Mouse (Mus musculus) cerebellum, adult 2 months (tissue): Measurements from ENCODE around the gene Jtb. TPM values are rescaled to one million over a fixed set of nuclear protein-coding genes. Genes with fewer than 3 reads are reported as not detected.
"Not testable (repeated sequence)": the region's sequence is repeated elsewhere in the genome, so short reads cannot be mapped to it uniquely, and the experiment has no call there.

ENCODE experiments used
- DNase-seq, 2 experiments: peaks; one replicate each; pipeline ENCODE4 v3.0.0; 2021
- H3K27ac ChIP-seq: fragments of 200-500 bp; 2 replicates; pipeline ENCODE4 v1.5.1; 2012; ENCODE audit warnings: low read length, control low read depth, inconsistent platforms; ENCODE audit not compliant: insufficient read depth
- H3K27me3 ChIP-seq: fragments of 200-500 bp; 2 replicates; pipeline ENCODE4 v1.6.1; 2012; ENCODE audit warnings: inconsistent platforms, mild to moderate bottlenecking, low read length, moderate library complexity; ENCODE audit not compliant: control insufficient read depth, insufficient read depth
- H3K4me1 ChIP-seq: fragments of 200-500 bp; 2 replicates; pipeline ENCODE4 v1.6.1; 2011; ENCODE audit warnings: low read length; ENCODE audit not compliant: control insufficient read depth, insufficient read depth
- H3K4me3 ChIP-seq: fragments of 200-500 bp; replicated peaks from 2 replicates; pipeline ENCODE3; 2011; ENCODE audit warnings: mild to moderate bottlenecking, low read depth, low read length, control low read depth; ENCODE audit not compliant: insufficient read depth
- CTCF ChIP-seq: fragments of 200-500 bp; IDR thresholded peaks from 2 replicates; pipeline ENCODE4 v1.5.1; 2011; ENCODE audit warnings: low read depth, mild to moderate bottlenecking, control low read depth, low read length, moderate library complexity, borderline replicate concordance; ENCODE audit not compliant: insufficient read depth
- POLR2A ChIP-seq: fragments of 200-500 bp; IDR thresholded peaks from 2 replicates; pipeline ENCODE4 v1.6.1; 2011; ENCODE audit warnings: low read length, control low read depth, borderline replicate concordance; ENCODE audit not compliant: insufficient read depth
- WGBS: fragments of 180-500 bp; shearing (Covaris S2); methylation state at CpG from one replicate; pipeline ENCODE4 v1.1.7; 2018; 5-methylcytosine and 5-hydroxymethylcytosine counted together
- polyA plus RNA-seq: library from polyadenylated mRNA; depleted of rRNA; stranded (reverse); fragments of >200 nt; gene quantifications from 2 replicates; pipeline ENCODE4 v1.2.3, GENCODE M21; 2012

The Jtb gene
- polyA plus RNA-seq, 1 experiment, result 69.1 TPM

DNA sequence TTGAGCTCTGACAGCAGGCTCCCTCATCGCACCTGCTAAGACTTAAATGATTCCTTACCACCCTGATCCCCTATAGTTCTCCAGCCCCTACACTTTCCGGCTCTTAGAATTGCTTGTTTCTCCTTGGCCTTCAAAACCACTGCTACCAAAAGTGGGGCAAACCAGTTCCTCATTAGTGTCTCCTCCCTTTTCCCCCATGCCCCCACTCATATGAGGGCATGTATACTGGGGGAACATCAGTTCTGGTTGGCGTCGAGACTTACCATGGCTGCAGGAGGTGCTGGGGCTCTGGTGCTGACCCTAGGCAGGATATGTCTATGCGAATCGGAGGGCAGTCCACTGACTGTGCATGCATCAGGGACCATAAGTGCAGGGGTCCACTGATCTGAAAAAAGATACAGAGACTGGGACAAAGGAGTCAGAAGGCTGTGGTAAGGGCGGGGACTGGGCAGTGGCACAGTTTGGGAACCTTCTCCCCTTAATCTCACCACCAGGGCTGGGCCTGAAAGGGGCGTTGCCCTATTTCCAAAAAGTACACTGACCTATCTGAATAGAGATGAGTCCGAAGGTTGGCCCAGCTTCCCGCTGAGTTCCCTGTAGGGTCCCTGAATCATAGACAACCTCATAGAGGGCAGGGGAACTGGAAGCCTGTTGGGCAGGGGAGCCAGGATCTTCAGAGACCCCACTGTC, 10.4 kb downstream of the Jtb start:
- 87% methylated on average over 10 of the region's 10 CpGs for WGBS

DNA sequence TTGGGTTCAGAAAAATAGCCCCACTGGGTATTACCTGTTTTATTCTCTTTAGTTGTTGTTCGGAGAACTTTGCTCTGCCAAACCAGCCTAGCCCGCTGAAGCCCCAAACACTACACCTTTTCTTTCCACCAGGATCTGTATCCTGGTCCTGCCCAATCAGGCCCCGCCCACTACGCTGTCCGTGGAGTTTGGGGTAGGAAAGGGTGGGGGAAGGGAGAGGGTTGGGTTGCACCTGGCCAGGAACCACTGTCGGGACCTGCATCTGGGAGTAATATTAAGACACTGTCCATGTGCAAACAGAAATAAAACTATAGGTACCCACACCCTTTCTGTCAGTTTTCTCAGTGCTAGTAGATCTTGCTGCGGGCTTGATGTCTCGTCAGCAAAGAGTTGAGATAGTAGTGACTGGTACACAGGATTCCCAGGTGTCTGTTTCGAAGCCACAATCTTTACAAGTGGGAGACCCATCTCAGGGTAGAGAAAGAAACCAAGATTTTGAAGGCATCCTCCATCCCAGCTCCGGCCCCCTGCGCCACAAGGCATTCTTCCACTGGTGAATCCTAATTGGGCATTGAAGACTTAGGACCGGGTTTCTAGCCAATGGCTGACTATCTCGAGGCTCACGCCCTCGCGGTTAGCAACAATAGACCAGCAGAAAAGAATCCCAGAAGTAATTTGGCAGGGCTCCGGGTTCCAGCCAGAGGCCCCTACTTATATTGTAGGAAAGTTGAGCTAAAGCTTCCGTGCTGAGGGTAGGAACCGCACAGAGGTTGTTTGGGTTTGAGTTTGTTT, 11.8 kb downstream of the Jtb start, which contains the start of gene Creb3l4:
Creb3l4 (minus strand) TSS at position 529 of the 792 bp plus-strand sequence.
- DNase-seq, result no peak
- H3K27me3 ChIP-seq, result no peaks in the 10 kb centered on the region
- no peak within 1 kb of the TSS for H3K4me3 ChIP-seq
- no peak within 1 kb of the TSS for H3K27ac ChIP-seq
- TF ChIP-seq CTCF, result no peak
- no peaks in the 10 kb centered on the region for H3K4me1 ChIP-seq
- 24% methylated on average over 19 of the region's 19 CpGs for WGBS

More for the DNA sequence above, 10.4 kb downstream of the Jtb start:
- H3K27ac ChIP-seq, result no peak overlapping the region
- no peak for DNase-seq
- no peaks in the 10 kb centered on the region for H3K4me1 ChIP-seq
- no peak for TF ChIP-seq CTCF
- no peak for TF ChIP-seq POLR2A
- no peak overlapping the region for H3K4me3 ChIP-seq
- no peaks in the 10 kb centered on the region for H3K27me3 ChIP-seq

DNA sequence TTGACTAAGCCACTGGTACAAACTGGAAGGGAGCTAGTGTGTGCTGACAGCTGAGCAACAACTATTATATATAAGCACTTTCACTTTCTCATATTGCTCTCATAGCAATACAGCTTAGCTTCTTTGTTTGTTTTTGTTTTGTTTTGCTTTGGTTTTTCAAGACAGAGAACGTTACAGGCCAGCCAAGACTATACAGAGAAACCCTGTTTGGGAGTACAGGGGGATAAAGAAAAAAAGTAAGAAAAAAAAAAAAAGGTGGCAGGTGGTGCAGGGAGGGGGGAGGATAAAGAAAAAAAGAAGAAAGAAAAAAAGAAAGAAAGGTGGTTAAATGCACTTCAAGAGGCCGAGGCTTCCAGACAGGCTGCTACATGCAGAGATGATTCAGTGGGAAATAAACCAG, 14.0 kb downstream of the Jtb start:
- Histone ChIP-seq H3K4me3 (no peak overlapping the region), H3K27ac (no peak overlapping the region), H3K4me1 (no peaks in the 10 kb centered on the region), H3K27me3 (no peaks in the 10 kb centered on the region)
- TF ChIP-seq CTCF (no peak), POLR2A (no peak)
- no peak for DNase-seq
- WGBS, result 80% methylated on average over 2 of the region's 2 CpGs

DNA sequence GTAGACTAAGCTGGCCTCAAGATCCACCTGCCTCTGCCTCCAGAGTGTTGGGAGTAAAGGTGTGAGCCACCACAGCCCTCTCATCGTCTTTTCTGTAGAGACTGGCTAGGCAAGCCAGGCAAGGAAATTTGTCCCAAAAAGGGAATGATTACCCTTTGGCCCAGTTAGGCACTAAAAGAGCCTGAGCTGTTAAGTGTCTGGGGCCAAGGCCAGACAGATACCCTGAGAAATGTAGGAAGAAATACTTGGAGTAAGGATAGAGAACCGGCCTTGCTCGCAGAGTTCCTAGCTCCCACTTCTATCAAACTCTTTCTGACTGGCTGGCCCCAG, 16.2 kb downstream of the Jtb start:
- Histone ChIP-seq H3K27ac (peak overlapping the region; percentile 55), H3K27me3 (no peaks in the 10 kb centered on the region), H3K4me1 (peaks cover 5% of the 10 kb centered on the region), H3K4me3 (peak overlapping the region; percentile 53)
- no peak for TF ChIP-seq CTCF
- TF ChIP-seq POLR2A, result no peak
- WGBS, result 0% methylated on average over 3 of the region's 3 CpGs
- no peak for DNase-seq

- Histone ChIP-seq H3K27me3 (no peaks in the 10 kb centered on the region), H3K27ac (peak within 1 kb of the TSS; percentile 92), H3K4me3 (peak within 1 kb of the TSS; percentile 96), H3K4me1 (peaks cover 5% of the 10 kb centered on the region)
- peak; percentile 49; the same call in 1 of the 2 replicates for TF ChIP-seq POLR2A
- TF ChIP-seq CTCF, result no peak
- peak; percentile 92 to 94 for DNase-seq
- 1% methylated on average over 44 of the region's 44 CpGs for WGBS
Observed at GRCm38 (mm10) chr3:90247960-90248745, 16.8 kb downstream of the Jtb start, which contains the start of gene Slc39a1. Gene Slc39a1 (plus strand): TSS chr3:90248172.

DNA sequence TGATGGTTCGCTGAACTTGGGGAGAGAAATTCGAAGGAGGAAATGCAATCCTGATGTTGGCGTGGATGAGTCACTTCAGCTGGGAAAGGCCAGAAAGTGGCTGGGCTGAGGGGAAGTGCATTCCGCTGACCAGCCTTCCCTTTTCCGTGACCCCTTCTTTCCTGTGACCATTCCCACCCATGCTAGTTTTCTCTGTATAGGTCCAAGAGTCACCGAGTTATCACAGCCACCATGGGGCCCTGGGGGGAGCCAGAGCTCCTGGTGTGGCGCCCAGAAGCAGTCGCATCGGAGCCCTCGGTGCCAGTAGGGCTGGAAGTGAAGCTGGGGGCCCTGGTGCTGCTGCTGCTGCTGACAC, 17.3 kb downstream of the Jtb start:
- peak overlapping the region; percentile 92; the same call in 1 of the 2 replicates for H3K27ac ChIP-seq
- DNase-seq, result peak in 1 of 2 experiments; percentile 54

DNA sequence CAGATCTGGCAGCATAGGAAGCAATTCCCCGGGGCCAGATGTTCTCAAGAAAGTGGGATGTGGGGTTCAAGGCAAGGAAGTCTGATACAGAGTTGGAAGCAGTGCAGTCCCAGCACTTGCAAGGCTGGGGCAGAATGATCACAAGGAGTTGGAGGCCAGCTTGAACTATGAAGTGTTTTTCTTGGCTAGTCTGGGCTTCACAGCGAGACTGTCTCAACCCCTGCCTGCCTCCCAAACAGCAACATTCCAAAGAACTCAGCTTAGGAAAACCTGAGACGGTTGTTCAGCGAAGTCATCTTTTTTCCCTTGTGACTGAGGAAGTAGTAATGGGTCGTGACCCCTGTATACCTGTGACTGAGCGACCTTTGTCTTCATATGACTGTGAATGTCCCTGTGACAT, 19.4 kb downstream of the Jtb start:
- DNase-seq, result no peak
- TF ChIP-seq CTCF (no peak), POLR2A (no peak)
- H3K4me1 ChIP-seq, result peaks cover 6% of the 10 kb centered on the region
- no peaks in the 10 kb centered on the region for H3K27me3 ChIP-seq
- no peak overlapping the region for H3K27ac ChIP-seq
- no peak overlapping the region for H3K4me3 ChIP-seq
- WGBS, result 89% methylated on average over 6 of the region's 6 CpGs

More for the DNA sequence above, 17.3 kb downstream of the Jtb start:
- peak overlapping the region; percentile 96 for H3K4me3 ChIP-seq
- TF ChIP-seq CTCF, result no peak
- TF ChIP-seq POLR2A, result no peak
- peaks cover 5% of the 10 kb centered on the region for H3K4me1 ChIP-seq
- H3K27me3 ChIP-seq, result no peaks in the 10 kb centered on the region
- 6% methylated on average over 10 of the region's 10 CpGs for WGBS

GRCm38 (mm10) chr3:90251731-90252226, 20.4 kb downstream of the Jtb start:
- H3K27me3 ChIP-seq, H3K27ac ChIP-seq, H3K4me3 ChIP-seq, DNase-seq: not testable (repeated sequence)
- peaks cover 14% of the 10 kb centered on the region for H3K4me1 ChIP-seq
- 57% methylated on average over 11 of the region's 12 CpGs for WGBS

GRCm38 (mm10) chr3:90252659-90253058, 21.3 kb downstream of the Jtb start:
- not testable (repeated sequence) for H3K4me3 ChIP-seq, H3K27ac ChIP-seq, DNase-seq, H3K27me3 ChIP-seq
- peaks cover 19% of the 10 kb centered on the region for H3K4me1 ChIP-seq
- 40% methylated on average over 2 of the region's 2 CpGs for WGBS

- not testable (repeated sequence) for DNase-seq, H3K27ac ChIP-seq, H3K27me3 ChIP-seq, H3K4me3 ChIP-seq
- peaks cover 24% of the 10 kb centered on the region for H3K4me1 ChIP-seq
- 50% methylated on average over 1 of the region's 1 CpGs for WGBS
Observed at GRCm38 (mm10) chr3:90253174-90253573, 21.8 kb downstream of the Jtb start.
